Mouse (Mus musculus): Measurements from ENCODE around the gene Arhgap25. TPM values are rescaled to one million over a fixed set of nuclear protein-coding genes. Genes with fewer than 3 reads are reported as not detected.
"Not testable (repeated sequence)": the region's sequence is repeated elsewhere in the genome, so short reads cannot be mapped to it uniquely, and the experiment has no call there.

The Arhgap25 gene
- polyA plus RNA-seq, 1 experiment from 2014 or later: 3.4 TPM

GRCm38 (mm10) chr6:87531456-87532015, 1.5 kb downstream of the Arhgap25 start:
- no peaks in the 10 kb centered on the region for H3K27me3 ChIP-seq (replicated peaks)
- no peak overlapping the region for H3K27ac ChIP-seq
- no peak overlapping the region for H3K4me3 ChIP-seq (replicated peaks)
- ATAC-seq: no peak
- H3K36me3 ChIP-seq: no peaks in the 10 kb centered on the region
- H3K9ac ChIP-seq: no peak overlapping the region
- no peaks in the 10 kb centered on the region for H3K4me1 ChIP-seq (replicated peaks)
- 76% methylated on average over 2 of the region's 2 CpGs for WGBS
- no peaks in the 10 kb centered on the region for H3K9me3 ChIP-seq
- H3K4me2 ChIP-seq (replicated peaks): no peak overlapping the region

- Histone ChIP-seq H3K27ac (no peak overlapping the region), H3K9me3 (no peaks in the 10 kb centered on the region), H3K4me1 (replicated peaks) (no peaks in the 10 kb centered on the region), H3K27me3 (replicated peaks) (no peaks in the 10 kb centered on the region), H3K9ac (no peak overlapping the region), H3K4me2 (replicated peaks) (no peak overlapping the region), H3K4me3 (replicated peaks) (no peak overlapping the region), H3K36me3 (no peaks in the 10 kb centered on the region)
- no peak for ATAC-seq
- WGBS: 78% methylated on average over 2 of the region's 2 CpGs
Measured at GRCm38 (mm10) chr6:87530386-87530785, 2.7 kb downstream of the Arhgap25 start.

- Histone ChIP-seq H3K27me3 (replicated peaks) (no peaks in the 10 kb centered on the region), H3K27ac (no peak overlapping the region), H3K9ac (no peak overlapping the region), H3K4me1 (replicated peaks) (no peaks in the 10 kb centered on the region), H3K4me3 (replicated peaks) (no peak overlapping the region), H3K9me3 (no peaks in the 10 kb centered on the region), H3K4me2 (replicated peaks) (no peak overlapping the region), H3K36me3 (no peaks in the 10 kb centered on the region)
- no peak for ATAC-seq
- 78% methylated on average over 6 of the region's 6 CpGs for WGBS
Measured at GRCm38 (mm10) chr6:87527846-87528557, 5.1 kb downstream of the Arhgap25 start.

GRCm38 (mm10) chr6:87527366-87527765, 5.7 kb downstream of the Arhgap25 start:
- H3K9me3 ChIP-seq: no peaks in the 10 kb centered on the region
- no peak overlapping the region for H3K27ac ChIP-seq
- H3K36me3 ChIP-seq: no peaks in the 10 kb centered on the region
- H3K27me3 ChIP-seq (replicated peaks): no peaks in the 10 kb centered on the region
- no peak overlapping the region for H3K4me2 ChIP-seq (replicated peaks)
- no peaks in the 10 kb centered on the region for H3K4me1 ChIP-seq (replicated peaks)
- H3K9ac ChIP-seq: no peak overlapping the region
- no peak for ATAC-seq
- 85% methylated on average over 4 of the region's 4 CpGs for WGBS
- H3K4me3 ChIP-seq (replicated peaks): no peak overlapping the region

DNA sequence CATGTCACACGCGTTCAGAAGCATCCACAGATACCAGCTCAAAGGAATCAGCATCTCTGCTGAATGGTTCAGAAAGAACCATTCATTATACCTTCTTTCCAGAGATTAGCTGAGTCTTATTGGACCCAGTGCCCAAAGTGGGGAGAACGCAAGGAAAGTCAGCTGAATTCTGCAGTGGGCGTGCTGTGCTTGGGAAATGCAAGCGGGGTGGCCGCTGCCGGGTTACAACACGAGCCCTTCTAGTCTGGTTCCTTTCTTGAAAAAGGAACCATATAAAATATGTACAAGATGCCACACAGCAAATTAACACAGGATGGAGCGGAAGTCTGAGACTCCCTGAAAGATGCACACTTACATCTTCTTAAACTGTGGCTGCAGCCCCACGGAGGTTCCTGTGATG, 7.9 kb downstream of the Arhgap25 start:
- no peak for ATAC-seq
- no peak overlapping the region for H3K9ac ChIP-seq
- H3K4me1 ChIP-seq (replicated peaks): no peaks in the 10 kb centered on the region
- 89% methylated on average over 10 of the region's 10 CpGs for WGBS
- no peak overlapping the region for H3K27ac ChIP-seq
- H3K27me3 ChIP-seq (replicated peaks): no peaks in the 10 kb centered on the region
- H3K36me3 ChIP-seq: no peaks in the 10 kb centered on the region
- no peaks in the 10 kb centered on the region for H3K9me3 ChIP-seq
- H3K4me3 ChIP-seq (replicated peaks): no peak overlapping the region
- no peak overlapping the region for H3K4me2 ChIP-seq (replicated peaks)

DNA sequence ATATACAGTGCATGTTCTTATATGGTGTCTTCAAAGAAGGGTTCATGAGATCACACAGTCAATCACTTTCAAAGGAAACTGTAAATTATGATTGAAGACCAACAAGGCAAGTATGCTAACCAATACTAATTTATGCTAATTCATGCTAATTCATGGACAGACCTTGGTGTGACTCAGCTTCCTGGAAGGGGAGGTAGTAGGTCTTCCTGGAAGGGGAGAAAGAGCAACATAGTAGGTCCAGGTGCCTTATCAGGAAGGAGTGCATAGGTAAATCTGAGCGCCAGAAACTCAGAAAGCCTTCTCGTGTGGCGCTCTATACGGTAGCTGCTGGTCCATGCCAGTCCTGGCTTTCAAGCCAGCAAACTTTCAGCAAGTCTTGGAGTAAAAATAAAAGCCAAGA, 8.8 kb downstream of the Arhgap25 start:
- WGBS: 94% methylated on average over 4 of the region's 4 CpGs
- H3K27ac ChIP-seq: no peak overlapping the region
- no peak for ATAC-seq

GRCm38 (mm10) chr6:87523736-87524135, 9.3 kb downstream of the Arhgap25 start:
- H3K27ac ChIP-seq: no peak overlapping the region
- H3K4me1 ChIP-seq (replicated peaks): no peaks in the 10 kb centered on the region
- H3K27me3 ChIP-seq (replicated peaks): no peaks in the 10 kb centered on the region
- H3K9me3 ChIP-seq: no peaks in the 10 kb centered on the region
- no peak overlapping the region for H3K4me3 ChIP-seq (replicated peaks)
- no peak overlapping the region for H3K4me2 ChIP-seq (replicated peaks)
- no peak for ATAC-seq
- no peak overlapping the region for H3K9ac ChIP-seq
- 72% methylated on average over 7 of the region's 7 CpGs for WGBS
- no peaks in the 10 kb centered on the region for H3K36me3 ChIP-seq

More for the DNA sequence above, 8.8 kb downstream of the Arhgap25 start:
- H3K4me1 ChIP-seq (replicated peaks): no peaks in the 10 kb centered on the region
- H3K4me3 ChIP-seq (replicated peaks): no peak overlapping the region
- H3K9ac ChIP-seq: no peak overlapping the region
- no peaks in the 10 kb centered on the region for H3K36me3 ChIP-seq
- no peaks in the 10 kb centered on the region for H3K27me3 ChIP-seq (replicated peaks)
- no peaks in the 10 kb centered on the region for H3K9me3 ChIP-seq
- H3K4me2 ChIP-seq (replicated peaks): no peak overlapping the region

DNA sequence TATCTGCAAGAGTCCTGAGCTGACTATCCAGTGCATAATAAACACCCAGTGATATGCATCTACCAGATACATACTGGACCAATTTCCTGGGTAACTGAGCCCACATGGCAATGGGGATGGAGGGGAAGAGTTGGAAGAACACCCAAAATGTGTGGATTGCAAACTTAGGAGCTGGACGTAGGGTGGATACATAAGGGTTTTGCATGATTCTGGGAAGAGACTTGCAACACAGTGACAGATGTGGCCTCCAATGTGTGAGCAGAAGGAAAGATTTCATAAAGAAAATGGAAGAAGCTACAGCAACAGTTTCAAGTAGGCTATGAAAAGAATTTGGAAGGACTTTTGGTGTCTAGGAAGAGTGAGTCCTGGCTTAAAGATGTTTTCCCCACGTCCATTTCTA, 10.0 kb downstream of the Arhgap25 start:
- Histone ChIP-seq H3K4me3 (replicated peaks) (no peak overlapping the region), H3K36me3 (no peaks in the 10 kb centered on the region), H3K9ac (no peak overlapping the region), H3K27ac (no peak overlapping the region), H3K9me3 (no peaks in the 10 kb centered on the region), H3K4me2 (replicated peaks) (no peak overlapping the region), H3K27me3 (replicated peaks) (no peaks in the 10 kb centered on the region), H3K4me1 (replicated peaks) (no peaks in the 10 kb centered on the region)
- ATAC-seq: no peak
- 77% methylated on average over 2 of the region's 2 CpGs for WGBS

- H3K27ac ChIP-seq: no peak overlapping the region
- no peak overlapping the region for H3K4me3 ChIP-seq (replicated peaks)
- H3K9ac ChIP-seq: no peak overlapping the region
- no peaks in the 10 kb centered on the region for H3K4me1 ChIP-seq (replicated peaks)
- no peaks in the 10 kb centered on the region for H3K36me3 ChIP-seq
- H3K9me3 ChIP-seq: no peaks in the 10 kb centered on the region
- H3K27me3 ChIP-seq (replicated peaks): no peaks in the 10 kb centered on the region
- H3K4me2 ChIP-seq (replicated peaks): no peak overlapping the region
- ATAC-seq: no peak
- 27% methylated on average over 3 of the region's 3 CpGs for WGBS
Measured at GRCm38 (mm10) chr6:87522236-87522635, 10.8 kb downstream of the Arhgap25 start.

DNA sequence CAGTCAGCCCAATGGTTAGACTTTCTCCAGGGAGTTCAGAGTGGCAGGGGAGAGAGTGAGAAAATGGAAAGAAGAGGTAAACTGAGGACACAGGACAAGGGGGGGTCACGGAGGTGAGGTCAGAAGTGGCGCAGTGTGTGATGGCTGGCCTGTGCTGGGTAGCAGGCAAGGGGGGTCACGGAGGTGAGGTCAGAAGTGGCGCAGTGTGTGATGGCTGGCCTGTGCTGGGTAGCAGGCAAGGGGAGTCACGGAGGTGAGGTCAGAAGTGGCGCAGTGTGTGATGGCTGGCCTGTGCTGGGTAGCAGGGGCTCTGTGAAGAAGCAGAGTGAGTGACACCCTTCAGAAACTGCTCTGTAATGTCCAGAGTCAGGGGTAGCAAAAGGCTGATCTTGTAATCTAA, 11.4 kb downstream of the Arhgap25 start:
- 88% methylated on average over 6 of the region's 6 CpGs for WGBS
- H3K4me2 ChIP-seq (replicated peaks); H3K4me1 ChIP-seq (replicated peaks); H3K27ac ChIP-seq; H3K36me3 ChIP-seq; H3K9ac ChIP-seq; H3K4me3 ChIP-seq (replicated peaks); H3K27me3 ChIP-seq (replicated peaks); H3K9me3 ChIP-seq; ATAC-seq: not testable (repeated sequence)

DNA sequence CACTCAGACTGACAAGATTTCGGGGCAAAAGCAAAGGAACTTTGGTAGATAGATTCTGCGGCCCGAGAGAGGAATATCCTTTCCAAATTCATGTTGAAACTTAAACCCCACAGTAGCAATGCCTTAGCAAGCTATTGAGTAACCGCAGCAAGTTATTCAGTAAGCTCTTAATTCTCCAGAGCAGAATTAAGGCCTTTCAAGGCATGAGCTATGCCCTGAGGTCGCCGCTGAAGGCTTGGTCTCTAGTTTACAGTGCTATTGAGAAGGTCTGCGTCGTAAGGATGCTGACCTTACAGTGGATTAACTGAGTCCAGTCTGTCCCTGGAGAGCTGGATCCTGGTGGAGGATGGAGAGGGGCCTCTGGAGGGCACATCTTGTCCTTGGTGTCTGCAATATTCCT, 12.5 kb downstream of the Arhgap25 start:
- WGBS: 84% methylated on average over 8 of the region's 8 CpGs
- no peak overlapping the region for H3K27ac ChIP-seq

GRCm38 (mm10) chr6:87519809-87520208, 13.2 kb downstream of the Arhgap25 start:
- no peak for ATAC-seq
- no peak overlapping the region for H3K9ac ChIP-seq
- H3K27me3 ChIP-seq (replicated peaks): no peaks in the 10 kb centered on the region
- no peak overlapping the region for H3K27ac ChIP-seq
- H3K9me3 ChIP-seq: no peaks in the 10 kb centered on the region
- no peak overlapping the region for H3K4me2 ChIP-seq (replicated peaks)
- no peak overlapping the region for H3K4me3 ChIP-seq (replicated peaks)
- 78% methylated on average over 11 of the region's 11 CpGs for WGBS
- H3K4me1 ChIP-seq (replicated peaks): no peaks in the 10 kb centered on the region
- H3K36me3 ChIP-seq: no peaks in the 10 kb centered on the region

More for the DNA sequence above, 12.5 kb downstream of the Arhgap25 start:
- H3K4me1 ChIP-seq (replicated peaks): no peaks in the 10 kb centered on the region
- no peak overlapping the region for H3K9ac ChIP-seq
- no peak overlapping the region for H3K4me2 ChIP-seq (replicated peaks)
- no peaks in the 10 kb centered on the region for H3K36me3 ChIP-seq
- no peaks in the 10 kb centered on the region for H3K9me3 ChIP-seq
- ATAC-seq: no peak
- H3K27me3 ChIP-seq (replicated peaks): no peaks in the 10 kb centered on the region
- H3K4me3 ChIP-seq (replicated peaks): no peak overlapping the region

GRCm38 (mm10) chr6:87518622-87519021, 14.4 kb downstream of the Arhgap25 start:
- Histone ChIP-seq H3K4me2 (replicated peaks) (no peak overlapping the region), H3K9me3 (no peaks in the 10 kb centered on the region), H3K4me1 (replicated peaks) (no peaks in the 10 kb centered on the region), H3K4me3 (replicated peaks) (no peak overlapping the region), H3K36me3 (no peaks in the 10 kb centered on the region), H3K27me3 (replicated peaks) (no peaks in the 10 kb centered on the region), H3K9ac (no peak overlapping the region), H3K27ac (no peak overlapping the region)
- 92% methylated on average over 10 of the region's 10 CpGs for WGBS
- no peak for ATAC-seq
